Mouse (Mus musculus) limb, embryonic 12.5 days (tissue): ENCODE results near the gene Cnpy2. TPM values are rescaled to one million over a fixed set of nuclear protein-coding genes. Genes with fewer than 3 reads are reported as not detected.

Experiments used
- ATAC-seq: fragments of 200-750 bp; cut with Nextera tagmentation; 2 replicates; pipeline ENCODE4 v1.8.0; 2017; ENCODE audit warnings: low read depth, moderate TSS enrichment; ENCODE audit not compliant: insufficient number of reproducible peaks, insufficient read depth, low FRiP score, low TSS enrichment
- H3K27ac ChIP-seq: fragments of 300-500 bp; sonication (generic); 2 replicates; pipeline ENCODE4 v1.5.1; 2016; ENCODE audit warnings: mild to moderate bottlenecking, moderate library complexity
- H3K27me3 ChIP-seq: fragments of 300-500 bp; sonication (generic); 2 replicates; pipeline ENCODE4 v1.6.1; 2016; ENCODE audit warnings: mild to moderate bottlenecking, moderate library complexity
- H3K36me3 ChIP-seq: fragments of 300-500 bp; sonication (generic); 2 replicates; pipeline ENCODE4 v1.6.1; 2016; ENCODE audit warnings: mild to moderate bottlenecking, moderate library complexity
- H3K4me1 ChIP-seq: fragments of 300-500 bp; sonication (generic); replicated peaks from 2 replicates; pipeline ENCODE4 v1.6.1; 2016
- H3K4me2 ChIP-seq: fragments of 300-500 bp; sonication (generic); 2 replicates; pipeline ENCODE4 v1.6.1; 2016; ENCODE audit warnings: mild to moderate bottlenecking, moderate library complexity
- H3K4me3 ChIP-seq: fragments of 300-500 bp; sonication (generic); replicated peaks from 2 replicates; pipeline ENCODE4 v1.5.1; 2016; ENCODE audit warnings: mild to moderate bottlenecking
- H3K9ac ChIP-seq: fragments of 300-500 bp; sonication (generic); replicated peaks from 2 replicates; pipeline ENCODE4 v1.6.1; 2016; ENCODE audit warnings: mild to moderate bottlenecking, moderate library complexity
- H3K9me3 ChIP-seq: fragments of 300-500 bp; sonication (generic); 2 replicates; pipeline ENCODE4 v1.6.1; 2016; ENCODE audit warnings: mild to moderate bottlenecking, moderate library complexity
- WGBS: fragments of 180-500 bp; shearing (Covaris S2); methylation state at CpG from one replicate; pipeline ENCODE4 v1.1.7; 2016; 5-methylcytosine and 5-hydroxymethylcytosine counted together
- polyA plus RNA-seq: library from polyadenylated mRNA; unstranded; fragments of >200 nt; fragmentation: Nextera tagmentation; extraction: Ambion mirVana; gene quantifications from 2 replicates; pipeline ENCODE4 v1.2.1, GENCODE M21; 2016

Gene Cnpy2
- polyA plus RNA-seq, 1 experiment from 2014 or later, result 351 TPM

GRCm38 (mm10) chr10:128297221-128297620 is 25.0 kb upstream of the Cnpy2 start:
- H3K9ac ChIP-seq, result no peak overlapping the region
- whole genome bisulfite sequencing, result 72% methylated on average over 4 of the region's 4 CpGs
- no peaks in the 10 kb centered on the region for H3K27me3 ChIP-seq
- peak overlapping the region; percentile 60; the same call in 1 of the 2 replicates for H3K27ac ChIP-seq
- ATAC-seq, result no peak
- H3K4me1 ChIP-seq, result peaks cover 7% of the 10 kb centered on the region
- no peak overlapping the region for H3K4me3 ChIP-seq
- no peak overlapping the region for H3K4me2 ChIP-seq
- H3K9me3 ChIP-seq, result no peaks in the 10 kb centered on the region
- peaks cover 9% of the 10 kb centered on the region; the same call in 1 of the 2 replicates for H3K36me3 ChIP-seq

GRCm38 (mm10) chr10:128297622-128298021 is 24.6 kb upstream of the Cnpy2 start:
- 71% methylated on average over 11 of the region's 11 CpGs for WGBS
- no peaks in the 10 kb centered on the region for H3K9me3 ChIP-seq
- peaks cover 11% of the 10 kb centered on the region for H3K4me1 ChIP-seq
- no peak overlapping the region for H3K9ac ChIP-seq
- ATAC-seq, result no peak
- H3K4me3 ChIP-seq, result no peak overlapping the region
- no peaks in the 10 kb centered on the region for H3K27me3 ChIP-seq
- peak overlapping the region; percentile 60; the same call in 1 of the 2 replicates for H3K27ac ChIP-seq
- peaks cover 5% of the 10 kb centered on the region; the same call in 1 of the 2 replicates for H3K36me3 ChIP-seq
- no peak overlapping the region for H3K4me2 ChIP-seq

GRCm38 (mm10) chr10:128298243-128298642 is 24.0 kb upstream of the Cnpy2 start:
- no peaks in the 10 kb centered on the region for H3K27me3 ChIP-seq

GRCm38 (mm10) chr10:128298702-128299171 is 23.5 kb upstream of the Cnpy2 start, which contains the start of gene Il23a:
Il23a (minus strand) TSS chr10:128298752.
- no peaks in the 10 kb centered on the region for H3K36me3 ChIP-seq
- H3K4me1 ChIP-seq, result peaks cover 11% of the 10 kb centered on the region
- 82% methylated on average over 11 of the region's 11 CpGs for WGBS
- ATAC-seq, result no peak
- H3K9me3 ChIP-seq, result no peaks in the 10 kb centered on the region
- peak within 1 kb of the TSS; percentile 60; the same call in 1 of the 2 replicates for H3K27ac ChIP-seq
- H3K4me2 ChIP-seq, result no peak within 1 kb of the TSS
- H3K4me3 ChIP-seq, result no peak within 1 kb of the TSS
- H3K9ac ChIP-seq, result no peak within 1 kb of the TSS
- H3K27me3 ChIP-seq, result no peaks in the 10 kb centered on the region

More at GRCm38 (mm10) chr10:128298243-128298642, 24.0 kb upstream of the Cnpy2 start:
- Histone ChIP-seq H3K4me3 (no peak overlapping the region), H3K4me2 (no peak overlapping the region), H3K9ac (no peak overlapping the region), H3K4me1 (peaks cover 11% of the 10 kb centered on the region), H3K36me3 (no peaks in the 10 kb centered on the region), H3K27ac (peak overlapping the region; percentile 60; the same call in 1 of the 2 replicates), H3K9me3 (no peaks in the 10 kb centered on the region)
- no peak for ATAC-seq
- WGBS, result 80% methylated on average over 6 of the region's 6 CpGs

- ATAC-seq, result no peak
- Histone ChIP-seq H3K4me2 (peak overlapping the region; percentile 69), H3K27ac (peak overlapping the region; percentile 89), H3K9ac (peak overlapping the region; percentile 85), H3K4me1 (peaks cover 16% of the 10 kb centered on the region), H3K4me3 (peak overlapping the region; percentile 55), H3K9me3 (no peaks in the 10 kb centered on the region), H3K27me3 (no peaks in the 10 kb centered on the region), H3K36me3 (peaks cover 6% of the 10 kb centered on the region; the same call in 1 of the 2 replicates)
- 37% methylated on average over 3 of the region's 3 CpGs for WGBS
Measured at GRCm38 (mm10) chr10:128302357-128302756, 19.9 kb upstream of the Cnpy2 start.

- Histone ChIP-seq H3K9ac (peak overlapping the region; percentile 85), H3K4me3 (peak overlapping the region; percentile 55), H3K9me3 (no peaks in the 10 kb centered on the region), H3K36me3 (peaks cover 6% of the 10 kb centered on the region; the same call in 1 of the 2 replicates), H3K4me2 (peak overlapping the region; percentile 69), H3K27ac (peak overlapping the region; percentile 89), H3K27me3 (no peaks in the 10 kb centered on the region), H3K4me1 (peaks cover 15% of the 10 kb centered on the region)
- under 1% methylated on average over 9 of the region's 9 CpGs for WGBS
- no peak; the same call in 1 of the 2 replicates for ATAC-seq
Measured at GRCm38 (mm10) chr10:128302785-128303125, 19.5 kb upstream of the Cnpy2 start.

- peak within 1 kb of the TSS; percentile 55 for H3K4me3 ChIP-seq
- no peaks in the 10 kb centered on the region for H3K27me3 ChIP-seq
- peak within 1 kb of the TSS; percentile 89 for H3K27ac ChIP-seq
- H3K9ac ChIP-seq, result peak within 1 kb of the TSS; percentile 85
- 2% methylated on average over 37 of the region's 37 CpGs for WGBS
- H3K36me3 ChIP-seq, result peaks cover 13% of the 10 kb centered on the region
- peaks cover 15% of the 10 kb centered on the region for H3K4me1 ChIP-seq
- peak; percentile 97 for ATAC-seq
- H3K4me2 ChIP-seq, result peak within 1 kb of the TSS; percentile 69
- H3K9me3 ChIP-seq, result no peaks in the 10 kb centered on the region
Measured at GRCm38 (mm10) chr10:128303126-128304021, 18.9 kb upstream of the Cnpy2 start, which contains the start of gene Pan2. Pan2 (plus strand) TSS chr10:128303335.

GRCm38 (mm10) chr10:128309654-128310053 is 12.6 kb upstream of the Cnpy2 start:
- H3K9ac ChIP-seq, result no peak overlapping the region
- no peaks in the 10 kb centered on the region for H3K27me3 ChIP-seq
- peaks cover 68% of the 10 kb centered on the region for H3K36me3 ChIP-seq
- ATAC-seq, result no peak
- H3K9me3 ChIP-seq, result no peaks in the 10 kb centered on the region
- WGBS, result 87% methylated on average over 7 of the region's 7 CpGs
- H3K27ac ChIP-seq, result no peak overlapping the region
- H3K4me3 ChIP-seq, result no peak overlapping the region
- no peak overlapping the region for H3K4me2 ChIP-seq
- no peaks in the 10 kb centered on the region for H3K4me1 ChIP-seq

GRCm38 (mm10) chr10:128310177-128310576 is 12.1 kb upstream of the Cnpy2 start:
- 86% methylated on average over 11 of the region's 11 CpGs for WGBS
- peaks cover 73% of the 10 kb centered on the region for H3K36me3 ChIP-seq
- ATAC-seq, result no peak
- no peaks in the 10 kb centered on the region for H3K4me1 ChIP-seq
- no peaks in the 10 kb centered on the region for H3K9me3 ChIP-seq
- no peak overlapping the region for H3K4me3 ChIP-seq
- H3K4me2 ChIP-seq, result no peak overlapping the region
- H3K9ac ChIP-seq, result peak overlapping the region; percentile 12; the same call in 1 of the 2 replicates
- no peak overlapping the region for H3K27ac ChIP-seq
- no peaks in the 10 kb centered on the region for H3K27me3 ChIP-seq

GRCm38 (mm10) chr10:128310902-128311301 is 11.4 kb upstream of the Cnpy2 start:
- no peak overlapping the region for H3K9ac ChIP-seq
- no peaks in the 10 kb centered on the region for H3K27me3 ChIP-seq
- no peak for ATAC-seq
- peaks cover 80% of the 10 kb centered on the region for H3K36me3 ChIP-seq
- no peak overlapping the region for H3K27ac ChIP-seq
- no peaks in the 10 kb centered on the region for H3K4me1 ChIP-seq
- H3K4me2 ChIP-seq, result no peak overlapping the region
- H3K4me3 ChIP-seq, result no peak overlapping the region
- 87% methylated on average over 4 of the region's 4 CpGs for WGBS
- no peaks in the 10 kb centered on the region for H3K9me3 ChIP-seq

- Histone ChIP-seq H3K9ac (no peak overlapping the region), H3K27me3 (no peaks in the 10 kb centered on the region), H3K4me3 (no peak overlapping the region), H3K9me3 (no peaks in the 10 kb centered on the region), H3K27ac (no peak overlapping the region), H3K36me3 (peaks cover 92% of the 10 kb centered on the region), H3K4me2 (no peak overlapping the region), H3K4me1 (no peaks in the 10 kb centered on the region)
- whole genome bisulfite sequencing, result 94% methylated on average over 8 of the region's 8 CpGs
- no peak for ATAC-seq
Measured at GRCm38 (mm10) chr10:128315578-128315977, 6.7 kb upstream of the Cnpy2 start.
